Mouse (Mus musculus): ENCODE data around the gene Olfr816. TPM values are rescaled to one million over a fixed set of nuclear protein-coding genes. Genes with fewer than 3 reads are reported as not detected.

Gene Olfr816
- polyA plus RNA-seq (2012; ENCODE audit: low replicate concordance): not detected in 2 replicates

GRCm38 (mm10) chr10:129915497-129915896 lies at the start of gene Olfr816:
Olfr816 (minus strand) TSS chr10:129915597.

GRCm38 (mm10) chr10:129949000-129949399 lies 33.6 kb upstream of the Olfr816 start, which contains the start of gene Olfr818:
Olfr818 (minus strand) TSS chr10:129949100.

GRCm38 (mm10) chr10:129905767-129906166 lies 9.6 kb downstream of the Olfr816 start, which contains the start of gene Olfr815:
Olfr815 (minus strand) TSS chr10:129905867.

GRCm38 (mm10) chr10:129879751-129880150 lies 35.6 kb downstream of the Olfr816 start, which contains the start of gene Olfr814:
Olfr814 (minus strand) TSS chr10:129879851.

Other genes starting within 250 kb of the Olfr816 start
- not detected in 2 replicates for gene Olfr801, start 241.7 kb downstream of the Olfr816 start, polyA plus RNA-seq (2012; ENCODE audit: low replicate concordance)
- gene Olfr802, start 227.4 kb downstream of the Olfr816 start, polyA plus RNA-seq (2012; ENCODE audit: low replicate concordance): 0.15 TPM in 1 of 2 replicates, not detected in the other
- gene Olfr803, start 221.3 kb downstream of the Olfr816 start, polyA plus RNA-seq (2012; ENCODE audit: low replicate concordance): not detected in 2 replicates
- gene Olfr804, start 212.4 kb downstream of the Olfr816 start, polyA plus RNA-seq (2012; ENCODE audit: low replicate concordance): not detected in 2 replicates
- not detected in 2 replicates for gene Olfr805, start 186.2 kb downstream of the Olfr816 start, polyA plus RNA-seq (2012; ENCODE audit: low replicate concordance)
- not detected in 2 replicates for gene Olfr806, start 173.7 kb downstream of the Olfr816 start, polyA plus RNA-seq (2012; ENCODE audit: low replicate concordance)
- gene Olfr807, start 157.8 kb downstream of the Olfr816 start, polyA plus RNA-seq (2012; ENCODE audit: low replicate concordance): not detected in 2 replicates
- gene Olfr808, start 150.1 kb downstream of the Olfr816 start, polyA plus RNA-seq (2012; ENCODE audit: low replicate concordance): not detected in 2 replicates
- gene Olfr809, start 141.0 kb downstream of the Olfr816 start, polyA plus RNA-seq (2012; ENCODE audit: low replicate concordance): not detected in 2 replicates
- not detected in 2 replicates for gene Olfr810, start 120.7 kb downstream of the Olfr816 start, polyA plus RNA-seq (2012; ENCODE audit: low replicate concordance)
- gene Olfr811, start 111.2 kb downstream of the Olfr816 start, polyA plus RNA-seq (2012; ENCODE audit: low replicate concordance): not detected in 2 replicates
- gene Olfr812, start 69.5 kb downstream of the Olfr816 start, polyA plus RNA-seq (2012; ENCODE audit: low replicate concordance): not detected in 2 replicates
- not detected in 2 replicates for gene Olfr813, start 60.2 kb downstream of the Olfr816 start, polyA plus RNA-seq (2012; ENCODE audit: low replicate concordance)
- not detected in 2 replicates for gene Olfr814, start 35.7 kb downstream of the Olfr816 start, polyA plus RNA-seq (2012; ENCODE audit: low replicate concordance)
- gene Olfr815, start 9.7 kb downstream of the Olfr816 start, polyA plus RNA-seq (2012; ENCODE audit: low replicate concordance): not detected in 2 replicates
- not detected in 2 replicates for gene Olfr818, start 33.5 kb upstream of the Olfr816 start, polyA plus RNA-seq (2012; ENCODE audit: low replicate concordance)
- not detected in 2 replicates for gene Olfr819, start 51.7 kb upstream of the Olfr816 start, polyA plus RNA-seq (2012; ENCODE audit: low replicate concordance)
- not detected in 2 replicates for gene Olfr247, start 60.5 kb upstream of the Olfr816 start, polyA plus RNA-seq (2012; ENCODE audit: low replicate concordance)
- not detected in 2 replicates for gene Gm10310, start 69.5 kb upstream of the Olfr816 start, polyA plus RNA-seq (2012; ENCODE audit: low replicate concordance)
- gene Olfr820, start 97.0 kb upstream of the Olfr816 start, polyA plus RNA-seq (2012; ENCODE audit: low replicate concordance): not detected in 2 replicates
- gene Olfr821, start 114.8 kb upstream of the Olfr816 start, polyA plus RNA-seq (2012; ENCODE audit: low replicate concordance): not detected in 2 replicates
- not detected in 2 replicates for gene Olfr822, start 155.6 kb upstream of the Olfr816 start, polyA plus RNA-seq (2012; ENCODE audit: low replicate concordance)
- not detected in 2 replicates for gene Olfr823, start 199.8 kb upstream of the Olfr816 start, polyA plus RNA-seq (2012; ENCODE audit: low replicate concordance)
- gene Olfr824, start 214.4 kb upstream of the Olfr816 start, polyA plus RNA-seq (2012; ENCODE audit: low replicate concordance): not detected in 2 replicates